Comparison of ENCODE assay signal across 19 mouse cellular contexts in genomic region chr2:80178608-80179280, GRCm38 (mm10). TPM values are rescaled to one million over a fixed set of nuclear protein-coding genes. Genes with fewer than 3 reads are reported as not detected.
"Had no signal": no experiment of that assay in that cellular context is flagged by ENCODE, and none has a peak within 500 bp of the region (broad histone marks: within the 10 kb centered on the region; RNA-seq: fewer than 3 reads in every experiment).

No protein-coding gene starts in this region.

- H3K9ac ChIP-seq: limb, embryonic 13.5 days; liver, embryonic 12.5 days; liver, embryonic 15.5 days had no signal

- H3K4me2 ChIP-seq: limb, embryonic 13.5 days; liver, embryonic 12.5 days; liver, embryonic 15.5 days; midbrain, embryonic 11.5 days had no signal

- H3K4me3 ChIP-seq: layer of hippocampus, adult 2 months; limb, embryonic 10.5 days; limb, embryonic 13.5 days; liver, embryonic 12.5 days; liver, embryonic 15.5 days had no signal

- H3K27ac ChIP-seq: kidney, postnatal 0 days; layer of hippocampus, adult 2 months; limb, embryonic 10.5 days; limb, embryonic 13.5 days; liver, embryonic 12.5 days; liver, embryonic 15.5 days had no signal

- H3K36me3 ChIP-seq: limb, embryonic 10.5 days; limb, embryonic 13.5 days; liver, embryonic 12.5 days; liver, embryonic 15.5 days had no signal

- H3K9me3 ChIP-seq: limb, embryonic 10.5 days; limb, embryonic 13.5 days; liver, embryonic 12.5 days; liver, embryonic 15.5 days had no signal

- H3K27me3 ChIP-seq: limb, embryonic 13.5 days; liver, embryonic 12.5 days; liver, embryonic 15.5 days had no signal

- ATAC-seq: inflammation-experienced regulatory T-cells, adult 6 months; liver, embryonic 12.5 days had no signal

- H3K4me1 ChIP-seq: limb, embryonic 10.5 days; limb, embryonic 13.5 days; liver, embryonic 12.5 days; liver, embryonic 15.5 days had no signal

- DNase-seq: kidney, adult 2 months; layer of hippocampus, adult 9-11 months; liver; lung, adult 18-20 months; lung, postnatal 10 days; lung, postnatal 4 days; midbrain, embryonic 14.5 days; thymus, adult 18-20 months; thymus, postnatal 36 days had no signal

RNA-seq across cellular contexts. Expression of gene Pde1a, which starts 49.5 kb away (rescaled TPM):
- total RNA-seq: megakaryocyte progenitor cell, adult 5-6 weeks; megakaryocyte-erythroid progenitor cell, adult 5-6 weeks had no signal
- polyA plus RNA-seq: inflammation-experienced regulatory T-cells, adult 6 months had no signal
